Mouse (Mus musculus) bone marrow macrophage, adult 2 months (primary cell): ENCODE data around the gene Srsf9.

Experiments used
- CTCF ChIP-seq: IDR thresholded peaks from 2 replicates; pipeline ENCODE4 v1.5.1; 2012; ENCODE audit warnings: low read depth, mild to moderate bottlenecking, low read length, moderate library complexity
- POLR2A ChIP-seq: IDR thresholded peaks from 2 replicates; pipeline ENCODE4 v1.6.1; 2012; ENCODE audit warnings: mild to moderate bottlenecking, low read depth, low read length, borderline replicate concordance

DNA sequence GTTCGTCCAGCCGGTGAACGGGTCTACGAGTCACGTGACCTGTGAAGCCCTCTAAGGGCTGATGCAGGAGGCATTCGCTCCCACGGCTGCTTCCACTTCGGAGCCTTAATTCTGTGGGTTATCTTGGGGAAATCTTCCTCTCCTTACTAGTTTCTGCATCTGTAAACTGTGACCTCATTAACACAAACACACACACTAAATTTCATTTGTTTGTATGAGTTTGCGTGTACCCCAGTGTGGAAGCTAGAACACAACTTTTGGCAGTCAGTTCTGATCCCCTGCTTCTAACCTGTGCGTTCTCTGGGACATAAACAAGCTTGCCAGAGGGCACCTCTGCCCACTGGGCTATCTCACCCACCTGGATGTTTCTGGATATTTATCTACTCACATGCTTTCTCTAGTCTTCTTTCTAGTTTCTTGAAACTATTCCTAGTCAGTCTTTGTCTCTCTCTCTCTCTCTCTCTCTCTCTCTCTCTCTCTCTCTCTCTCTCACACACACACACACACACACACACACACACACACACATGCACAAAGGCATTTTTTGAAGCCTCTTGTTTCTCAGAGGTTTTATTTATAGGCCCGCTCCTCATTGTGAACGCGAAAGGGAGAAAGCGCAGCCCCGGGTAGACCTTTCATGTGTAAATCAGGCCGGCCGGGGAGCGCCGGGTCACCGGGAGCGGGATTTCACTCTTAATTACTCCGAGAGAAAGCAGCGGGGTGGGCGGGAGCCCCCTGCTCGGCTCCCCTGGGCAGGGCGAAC, 46.6 kb downstream of the Srsf9 start:
- TF ChIP-seq CTCF (no peak), POLR2A (no peak)
